Mouse (Mus musculus) midbrain, embryonic 15.5 days (tissue): ENCODE measurements around the gene Ltn1. TPM values are rescaled to one million over a fixed set of nuclear protein-coding genes. Genes with fewer than 3 reads are reported as not detected.

Source experiments
- ATAC-seq: fragments of 200-750 bp; cut with Nextera tagmentation; replicated peaks from 2 replicates; pipeline ENCODE4 v1.8.0; 2017; ENCODE audit warnings: moderate TSS enrichment
- H3K27ac ChIP-seq: fragments of 300-500 bp; sonication (generic); 2 replicates; pipeline ENCODE4 v1.5.1; 2015; ENCODE audit warnings: mild to moderate bottlenecking, inconsistent platforms
- H3K27me3 ChIP-seq: fragments of 300-500 bp; sonication (generic); replicated peaks from 2 replicates; pipeline ENCODE4 v1.6.1; 2015; ENCODE audit warnings: inconsistent platforms
- H3K36me3 ChIP-seq: fragments of 300-500 bp; sonication (generic); replicated peaks from 2 replicates; pipeline ENCODE4 v1.6.1; 2015; ENCODE audit warnings: inconsistent platforms
- H3K4me1 ChIP-seq: fragments of 300-500 bp; sonication (generic); 2 replicates; pipeline ENCODE4 v1.6.1; 2015; ENCODE audit warnings: inconsistent platforms
- H3K4me2 ChIP-seq: fragments of 300-500 bp; sonication (generic); 2 replicates; pipeline ENCODE4 v1.6.1; 2015; ENCODE audit warnings: inconsistent platforms, mild to moderate bottlenecking, moderate library complexity
- H3K4me3 ChIP-seq: fragments of 300-500 bp; sonication (generic); 2 replicates; pipeline ENCODE4 v1.5.1; 2015; ENCODE audit warnings: mild to moderate bottlenecking, inconsistent platforms
- H3K9ac ChIP-seq: fragments of 300-500 bp; sonication (generic); 2 replicates; pipeline ENCODE4 v1.6.1; 2015; ENCODE audit warnings: mild to moderate bottlenecking, inconsistent platforms
- H3K9me3 ChIP-seq: fragments of 300-500 bp; sonication (generic); 2 replicates; pipeline ENCODE4 v1.6.1; 2016; ENCODE audit warnings: inconsistent platforms
- WGBS: fragments of 180-500 bp; shearing (Covaris S2); methylation state at CpG from one replicate; pipeline ENCODE4 v1.1.7; 2015; ENCODE audit warnings: mixed read lengths; 5-methylcytosine and 5-hydroxymethylcytosine counted together
- polyA plus RNA-seq: library from polyadenylated mRNA; unstranded; fragments of >200 nt; fragmentation: Nextera tagmentation; extraction: Ambion mirVana; gene quantifications from 2 replicates; pipeline ENCODE4 v1.2.1, GENCODE M21; 2015

The Ltn1 gene
- polyA plus RNA-seq, 1 experiment from 2014 or later = 26.5 TPM

DNA sequence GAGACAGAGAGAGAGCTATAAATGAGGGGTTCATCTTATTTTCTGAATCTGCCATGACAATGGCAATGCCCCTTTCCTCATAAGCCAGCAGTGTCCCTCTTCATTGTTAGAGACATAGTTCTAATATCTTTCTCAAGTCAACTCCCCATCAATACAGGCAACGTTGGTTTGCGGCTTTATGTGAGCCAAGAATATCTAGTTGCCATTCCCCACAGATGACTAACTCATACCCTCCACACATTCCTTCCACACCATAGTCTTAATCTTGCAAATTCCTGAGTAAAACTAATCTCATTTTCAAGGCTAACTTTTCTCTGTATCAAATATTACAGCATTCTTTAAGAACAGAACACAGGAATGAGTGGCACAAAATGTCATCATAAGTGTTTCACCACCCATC is 49.4 kb downstream of the Ltn1 start:
- no peak overlapping the region for H3K4me3 ChIP-seq
- H3K9me3 ChIP-seq = no peaks in the 10 kb centered on the region
- H3K4me2 ChIP-seq = no peak overlapping the region
- H3K27me3 ChIP-seq = no peaks in the 10 kb centered on the region
- peaks cover 46% of the 10 kb centered on the region for H3K36me3 ChIP-seq
- H3K9ac ChIP-seq = no peak overlapping the region
- 100% methylated on average over 2 of the region's 2 CpGs for WGBS
- no peak for ATAC-seq
- no peak overlapping the region for H3K27ac ChIP-seq
- H3K4me1 ChIP-seq = no peaks in the 10 kb centered on the region

DNA sequence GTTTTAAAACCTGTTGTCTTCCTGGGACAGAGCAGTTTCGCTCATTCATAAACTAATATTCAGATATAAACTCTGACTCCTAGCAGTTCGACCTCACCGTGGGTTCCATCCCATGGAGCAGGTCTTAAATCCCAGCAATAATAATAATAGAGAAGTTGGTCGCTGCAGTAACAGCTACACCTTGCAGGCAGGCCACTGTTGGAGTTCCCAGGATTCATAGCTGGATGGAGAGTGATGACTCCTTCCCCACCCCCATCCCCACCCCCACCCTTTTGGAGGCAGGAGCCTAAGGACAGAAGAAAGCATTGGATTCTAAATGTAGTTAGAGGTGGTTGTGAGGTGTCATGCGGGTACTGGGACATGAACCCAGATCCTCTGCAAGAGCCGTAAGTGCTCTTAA is 66.0 kb downstream of the Ltn1 start:
- ATAC-seq = no peak

GRCm38 (mm10) chr16:87366035-87366434 is 66.4 kb downstream of the Ltn1 start:
- 92% methylated on average over 10 of the region's 10 CpGs for WGBS
- H3K4me3 ChIP-seq = no peak overlapping the region
- no peaks in the 10 kb centered on the region for H3K4me1 ChIP-seq
- no peak for ATAC-seq
- H3K9ac ChIP-seq = no peak overlapping the region
- H3K27ac ChIP-seq = no peak overlapping the region
- H3K4me2 ChIP-seq = no peak overlapping the region
- H3K9me3 ChIP-seq = no peaks in the 10 kb centered on the region
- H3K27me3 ChIP-seq = no peaks in the 10 kb centered on the region
- H3K36me3 ChIP-seq = peaks cover 19% of the 10 kb centered on the region

More for the DNA sequence above, 66.0 kb downstream of the Ltn1 start:
- WGBS = 96% methylated on average over 6 of the region's 6 CpGs
- Histone ChIP-seq H3K4me2 (no peak overlapping the region), H3K36me3 (peaks cover 19% of the 10 kb centered on the region), H3K27ac (no peak overlapping the region), H3K4me1 (no peaks in the 10 kb centered on the region), H3K27me3 (no peaks in the 10 kb centered on the region), H3K4me3 (no peak overlapping the region), H3K9me3 (no peaks in the 10 kb centered on the region), H3K9ac (no peak overlapping the region)

DNA sequence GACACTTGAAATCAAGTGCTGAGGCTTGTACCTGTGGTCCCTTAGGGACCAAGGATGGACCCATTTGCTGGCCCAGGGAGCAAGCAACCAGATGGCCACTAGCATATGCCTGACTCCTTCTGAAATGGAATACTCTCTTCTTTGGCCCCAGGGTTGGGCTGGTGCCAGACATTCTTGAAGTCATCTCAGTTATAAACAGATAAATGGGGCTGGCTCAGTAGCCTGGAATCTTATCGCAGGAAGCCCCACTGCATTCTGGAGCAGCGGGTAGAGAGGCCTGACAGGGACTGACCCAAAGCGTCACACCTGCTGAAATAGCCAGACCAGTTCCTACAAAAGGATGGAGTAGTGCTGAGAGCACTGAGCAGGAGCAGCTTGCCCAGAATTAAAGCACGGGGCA is 68.2 kb downstream of the Ltn1 start:
- H3K4me3 ChIP-seq = no peak overlapping the region
- peaks cover 19% of the 10 kb centered on the region for H3K36me3 ChIP-seq
- no peak overlapping the region for H3K27ac ChIP-seq
- no peaks in the 10 kb centered on the region for H3K27me3 ChIP-seq
- no peak for ATAC-seq
- no peaks in the 10 kb centered on the region for H3K9me3 ChIP-seq
- H3K4me1 ChIP-seq = no peaks in the 10 kb centered on the region
- 96% methylated on average over 4 of the region's 4 CpGs for WGBS
- no peak overlapping the region for H3K4me2 ChIP-seq
- H3K9ac ChIP-seq = no peak overlapping the region

- H3K36me3 ChIP-seq = peaks cover 24% of the 10 kb centered on the region
- ATAC-seq = no peak
Measured at GRCm38 (mm10) chr16:87360096-87360495, 72.3 kb downstream of the Ltn1 start.

DNA sequence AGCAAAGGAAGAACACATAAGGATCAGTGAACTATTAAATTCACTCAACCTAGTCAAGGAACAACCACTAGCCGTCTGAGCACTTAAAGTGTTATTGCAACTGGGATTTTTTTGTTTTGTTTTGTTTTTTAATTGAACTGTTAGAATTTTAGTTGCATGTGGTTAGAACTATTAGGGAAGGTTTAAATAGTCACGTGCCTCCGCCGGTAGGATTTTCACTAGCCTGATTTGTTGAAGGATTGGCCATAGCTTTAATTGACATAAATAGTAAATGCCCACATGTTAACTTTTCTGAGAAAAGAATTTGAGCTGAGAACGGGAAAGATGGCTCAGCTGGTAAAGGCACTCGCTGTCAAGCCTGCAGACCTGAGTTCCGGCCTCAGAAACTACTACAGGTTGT is 77.7 kb downstream of the Ltn1 start:
- H3K27ac ChIP-seq = no peak overlapping the region
- peak overlapping the region; percentile 80; the same call in 1 of the 2 replicates for H3K9ac ChIP-seq
- peaks cover 5% of the 10 kb centered on the region for H3K36me3 ChIP-seq
- H3K4me3 ChIP-seq = peak overlapping the region; percentile 96
- WGBS = 79% methylated on average over 7 of the region's 7 CpGs
- ATAC-seq = peak; percentile 14; the same call in 1 of the 2 replicates
- peaks cover 10% of the 10 kb centered on the region for H3K4me1 ChIP-seq
- peak overlapping the region; percentile 54 for H3K4me2 ChIP-seq
- H3K27me3 ChIP-seq = no peaks in the 10 kb centered on the region
- H3K9me3 ChIP-seq = no peaks in the 10 kb centered on the region

More at GRCm38 (mm10) chr16:87360096-87360495, 72.3 kb downstream of the Ltn1 start:
- Histone ChIP-seq H3K27me3 (no peaks in the 10 kb centered on the region), H3K4me3 (no peak overlapping the region), H3K4me1 (peaks cover 1% of the 10 kb centered on the region; the same call in 1 of the 2 replicates), H3K27ac (no peak overlapping the region), H3K9me3 (no peaks in the 10 kb centered on the region), H3K9ac (no peak overlapping the region), H3K4me2 (no peak overlapping the region)
- 88% methylated on average over 6 of the region's 6 CpGs for WGBS

DNA sequence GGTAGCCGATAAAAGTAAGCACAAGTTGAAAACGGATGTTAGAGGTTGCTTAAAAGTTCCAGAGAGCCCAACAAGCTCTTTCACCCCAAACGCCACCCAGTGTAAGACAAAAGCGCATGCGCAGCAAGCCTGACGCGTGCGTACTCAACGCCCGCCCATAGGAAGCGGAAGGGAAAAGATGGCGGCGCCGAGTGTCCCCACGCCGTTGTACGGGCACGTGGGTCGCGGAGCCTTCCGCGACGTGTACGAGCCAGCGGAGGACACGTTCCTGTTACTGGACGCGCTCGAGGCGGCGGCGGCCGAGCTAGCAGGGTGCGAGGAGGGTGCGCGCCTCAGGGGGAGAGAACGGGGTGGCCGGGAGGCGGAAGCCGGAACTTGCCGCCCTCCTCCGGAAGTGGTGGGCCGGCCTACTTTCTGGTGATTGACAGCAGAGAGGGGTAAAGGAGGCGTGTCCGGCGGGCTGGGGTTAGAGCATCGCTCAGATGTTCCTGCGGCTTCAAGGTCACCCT is 78.3 kb downstream of the Ltn1 start, which contains the start of gene N6amt1:
Gene N6amt1, plus strand, starts transcription at position 111 of the 509 bp plus-strand sequence.
- Histone ChIP-seq H3K9me3 (no peaks in the 10 kb centered on the region), H3K4me2 (peak within 1 kb of the TSS; percentile 54), H3K4me3 (peak within 1 kb of the TSS; percentile 96), H3K27me3 (no peaks in the 10 kb centered on the region), H3K4me1 (peaks cover 10% of the 10 kb centered on the region), H3K36me3 (peaks cover 5% of the 10 kb centered on the region; the same call in 1 of the 2 replicates), H3K27ac (peak within 1 kb of the TSS; percentile 96), H3K9ac (peak within 1 kb of the TSS; percentile 80)
- peak; percentile 99 for ATAC-seq
- under 1% methylated on average over 48 of the region's 48 CpGs for WGBS

DNA sequence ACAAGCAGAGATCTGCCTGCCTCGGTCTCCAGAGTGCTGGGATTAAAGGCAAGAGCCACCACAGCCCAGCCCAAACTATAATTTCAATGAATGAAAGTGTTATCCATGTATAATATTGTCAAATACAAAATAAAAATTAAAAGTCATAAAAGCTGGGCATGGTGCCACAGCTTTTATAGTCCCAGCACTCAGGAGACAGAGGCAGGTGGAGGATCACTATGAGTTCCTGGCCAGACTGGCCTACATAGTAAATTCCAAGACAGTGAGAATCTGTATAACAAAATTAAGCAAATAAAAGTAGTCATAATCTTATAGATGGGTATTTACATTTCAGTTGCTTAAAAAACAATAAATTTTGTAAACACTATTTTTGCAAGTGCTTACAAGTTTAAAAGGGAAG is 78.8 kb downstream of the Ltn1 start:
- Histone ChIP-seq H3K27ac (no peak overlapping the region), H3K4me1 (peaks cover 10% of the 10 kb centered on the region), H3K36me3 (peaks cover 2% of the 10 kb centered on the region; the same call in 1 of the 2 replicates), H3K9me3 (no peaks in the 10 kb centered on the region), H3K4me2 (peak overlapping the region; percentile 54), H3K4me3 (peak overlapping the region; percentile 96), H3K9ac (no peak overlapping the region), H3K27me3 (no peaks in the 10 kb centered on the region)
- WGBS = 98% methylated on average over 1 of the region's 1 CpGs
- peak; percentile 45 for ATAC-seq

DNA sequence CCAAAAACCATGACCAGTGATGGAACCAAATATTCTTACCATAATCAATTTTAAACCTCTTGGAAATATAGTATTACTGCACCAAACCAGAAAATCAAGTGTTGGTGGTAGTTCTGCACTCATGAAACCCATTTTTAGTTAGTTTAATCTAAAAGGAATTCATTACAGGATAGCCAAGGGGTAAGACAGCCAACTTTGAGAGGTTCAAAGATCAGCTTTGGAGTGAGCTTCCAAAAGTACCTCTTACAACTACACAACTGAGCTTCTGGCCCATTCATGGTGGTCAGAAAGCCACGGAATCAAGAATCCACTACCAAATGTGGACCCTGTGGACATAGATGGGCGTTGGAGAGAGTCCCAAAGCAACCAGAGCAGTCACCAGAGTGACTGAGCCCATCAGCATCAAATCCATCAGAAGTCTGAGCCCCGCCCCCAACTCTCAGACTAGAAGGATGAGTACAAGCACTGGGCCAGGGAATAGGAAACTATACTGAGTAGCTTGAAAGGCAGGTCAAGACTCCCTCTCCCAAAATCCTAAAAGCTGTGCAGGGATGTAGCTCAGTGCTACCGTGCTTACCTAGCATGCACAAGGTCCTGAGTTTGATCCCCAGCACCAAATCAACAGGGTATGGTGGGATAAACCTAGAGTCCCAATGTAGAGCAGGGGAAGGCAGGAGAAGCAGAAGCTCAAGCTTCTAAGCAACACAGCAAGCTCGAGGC is 80.9 kb downstream of the Ltn1 start:
- H3K4me3 ChIP-seq = no peak overlapping the region
- WGBS = 74% methylated on average over 5 of the region's 5 CpGs
- H3K27ac ChIP-seq = no peak overlapping the region
- H3K9me3 ChIP-seq = no peaks in the 10 kb centered on the region
- no peak overlapping the region for H3K4me2 ChIP-seq
- peaks cover 10% of the 10 kb centered on the region for H3K4me1 ChIP-seq
- H3K36me3 ChIP-seq = no peaks in the 10 kb centered on the region
- ATAC-seq = no peak
- no peaks in the 10 kb centered on the region for H3K27me3 ChIP-seq
- H3K9ac ChIP-seq = no peak overlapping the region

GRCm38 (mm10) chr16:87348133-87348532 is 84.3 kb downstream of the Ltn1 start:
- Histone ChIP-seq H3K9ac (no peak overlapping the region), H3K27me3 (no peaks in the 10 kb centered on the region), H3K4me1 (no peaks in the 10 kb centered on the region), H3K4me2 (no peak overlapping the region), H3K36me3 (no peaks in the 10 kb centered on the region), H3K4me3 (no peak overlapping the region), H3K27ac (no peak overlapping the region), H3K9me3 (no peaks in the 10 kb centered on the region)
- ATAC-seq = no peak
- 93% methylated on average over 2 of the region's 2 CpGs for WGBS

DNA sequence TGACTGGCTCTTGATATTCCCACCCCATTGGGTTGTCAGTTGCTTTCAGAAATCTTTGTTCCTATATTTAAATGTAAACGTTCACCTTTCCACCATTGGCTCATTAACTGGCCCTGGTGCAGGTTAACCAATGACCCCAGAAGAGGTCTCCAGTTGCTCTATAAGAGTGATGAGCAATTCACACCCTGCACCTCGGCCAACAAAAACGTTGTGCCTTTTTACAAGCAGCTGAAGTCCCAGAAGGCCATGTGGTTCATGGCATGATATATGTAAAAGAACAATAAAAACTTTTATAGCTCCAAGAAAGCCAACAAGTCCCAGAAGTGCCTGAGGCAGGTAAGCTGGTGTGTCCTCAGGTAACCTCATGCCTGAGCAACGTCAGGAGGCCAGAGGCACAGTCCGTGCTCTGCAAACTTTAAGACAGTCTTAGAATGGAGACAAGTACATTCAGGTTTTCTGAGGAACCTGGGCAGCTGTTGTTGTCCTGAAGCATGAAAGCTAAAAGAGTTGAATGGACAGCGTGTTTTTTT is 91.3 kb downstream of the Ltn1 start:
- 91% methylated on average over 6 of the region's 6 CpGs for WGBS
- H3K27me3 ChIP-seq = no peaks in the 10 kb centered on the region
- H3K36me3 ChIP-seq = no peaks in the 10 kb centered on the region
- H3K4me1 ChIP-seq = no peaks in the 10 kb centered on the region
- H3K27ac ChIP-seq = no peak overlapping the region
- no peaks in the 10 kb centered on the region for H3K9me3 ChIP-seq
- no peak overlapping the region for H3K4me3 ChIP-seq
- H3K9ac ChIP-seq = no peak overlapping the region
- H3K4me2 ChIP-seq = no peak overlapping the region
- no peak for ATAC-seq

DNA sequence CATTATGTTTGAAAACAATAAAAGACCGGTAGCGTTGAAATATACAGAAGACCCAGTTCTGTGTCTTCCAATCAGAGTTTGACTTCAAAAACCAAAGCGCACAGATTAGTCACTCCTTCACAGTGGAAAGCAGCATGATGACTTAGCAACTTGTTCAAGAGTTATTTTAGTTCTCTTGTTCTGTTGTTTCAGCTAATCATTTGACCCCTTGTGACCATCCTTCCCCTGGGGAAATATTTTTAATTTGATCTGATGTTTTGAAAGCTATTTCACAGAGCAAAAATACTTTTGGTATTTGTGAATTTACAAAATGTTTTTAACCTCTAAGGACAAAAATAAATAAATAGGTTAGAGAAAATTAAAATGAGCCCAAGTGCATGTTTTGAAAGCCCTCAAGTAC is 97.7 kb downstream of the Ltn1 start:
- Histone ChIP-seq H3K27ac (no peak overlapping the region), H3K27me3 (no peaks in the 10 kb centered on the region), H3K9me3 (no peaks in the 10 kb centered on the region), H3K9ac (no peak overlapping the region), H3K4me2 (no peak overlapping the region), H3K4me3 (no peak overlapping the region), H3K36me3 (no peaks in the 10 kb centered on the region), H3K4me1 (no peaks in the 10 kb centered on the region)
- ATAC-seq = no peak
- 91% methylated on average over 3 of the region's 3 CpGs for WGBS

DNA sequence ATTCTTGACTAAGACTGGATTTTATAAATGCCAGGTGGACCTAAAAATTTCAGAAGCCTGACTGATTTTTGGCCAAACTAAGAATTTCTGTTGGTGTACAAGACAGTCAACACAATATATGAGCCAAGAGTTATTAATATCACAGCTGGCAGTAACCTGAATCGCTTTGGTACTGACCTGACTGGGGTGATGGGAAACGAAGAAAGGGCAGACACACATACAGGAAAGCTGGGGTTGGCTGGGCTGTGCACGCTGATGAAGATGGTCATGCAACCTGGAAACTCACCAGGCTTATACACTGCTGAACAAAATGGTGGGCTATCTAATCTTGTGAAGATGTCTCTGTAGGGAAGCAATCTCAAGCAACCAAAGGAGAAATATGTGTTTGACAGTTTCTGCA is 102.4 kb downstream of the Ltn1 start:
- no peaks in the 10 kb centered on the region for H3K4me1 ChIP-seq
- no peak for ATAC-seq
- H3K9ac ChIP-seq = no peak overlapping the region
- no peaks in the 10 kb centered on the region for H3K36me3 ChIP-seq
- no peaks in the 10 kb centered on the region for H3K27me3 ChIP-seq
- H3K4me3 ChIP-seq = no peak overlapping the region
- WGBS = 94% methylated on average over 3 of the region's 3 CpGs
- no peak overlapping the region for H3K4me2 ChIP-seq
- H3K27ac ChIP-seq = no peak overlapping the region
- H3K9me3 ChIP-seq = no peaks in the 10 kb centered on the region
